Mouse (Mus musculus): ENCODE data around the gene Robo1. TPM values are rescaled to one million over a fixed set of nuclear protein-coding genes. Genes with fewer than 3 reads are reported as not detected.

Gene Robo1
- polyA plus RNA-seq (2015; fragmentation: Nextera tagmentation; extraction: Ambion mirVana) = 19.5 and 22.4 TPM in 2 replicates

DNA sequence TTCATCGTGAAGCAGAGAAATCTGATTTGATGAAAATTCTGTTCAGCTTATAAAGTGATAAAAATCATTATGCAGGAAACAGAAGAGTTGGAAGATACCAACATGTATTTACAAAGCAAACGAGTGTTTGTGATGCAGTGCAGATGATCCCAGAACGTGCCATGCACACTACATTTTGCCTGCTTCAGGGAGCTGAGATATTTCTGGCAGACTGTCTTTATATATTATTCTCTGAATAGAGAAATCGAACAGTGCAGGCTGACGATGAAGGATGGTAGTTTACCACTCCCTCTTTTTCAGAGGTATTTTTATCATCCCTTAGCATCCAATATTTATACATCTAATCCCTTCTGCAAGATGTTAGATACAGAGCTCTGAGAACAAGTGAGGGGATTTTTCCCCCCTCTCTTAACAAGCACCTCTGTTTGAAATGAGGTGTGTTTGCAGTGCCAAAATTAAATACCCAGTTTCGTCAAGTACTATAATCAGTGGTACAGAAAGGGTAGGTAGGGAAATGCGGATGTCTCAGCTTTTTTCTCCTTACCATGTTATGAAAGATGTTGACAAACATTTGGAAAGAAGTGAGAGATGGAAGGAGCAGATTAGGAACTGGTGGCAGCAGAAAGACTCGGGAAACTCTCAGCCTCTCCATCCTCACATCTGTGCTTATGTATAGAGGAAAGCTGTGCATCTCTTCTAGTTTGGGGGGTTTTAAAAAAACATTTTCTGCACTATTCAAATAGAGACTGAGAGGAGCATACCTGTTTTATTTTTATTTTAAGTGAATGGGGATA, at the start of gene Robo1:
Robo1 (plus strand) TSS at position 770 of the 794 bp plus-strand sequence.

